Mouse (Mus musculus): ENCODE data around the gene Slc30a6. TPM values are rescaled to one million over a fixed set of nuclear protein-coding genes. Genes with fewer than 3 reads are reported as not detected.
"Not testable (repeated sequence)": the region's sequence is repeated elsewhere in the genome, so short reads cannot be mapped to it uniquely, and the experiment has no call there.

Gene Slc30a6
- total and polyA plus RNA-seq, 2 experiments from 2014 or later: 18.8 to 24.4 TPM

GRCm38 (mm10) chr17:74457972-74458677, 62.7 kb downstream of the Slc30a6 start:
- ATAC-seq (no peak), DNase-seq (no peak)
- WGBS: 80% methylated on average over 10 of the region's 10 CpGs
- H3K4me3 ChIP-seq (ENCODE audit: low read depth, low read length): no peak overlapping the region
- H3K9me3 ChIP-seq (ENCODE audit: low read length): no peaks in the 10 kb centered on the region
- H3K4me2 ChIP-seq (ENCODE audit: low read depth): no peak overlapping the region
- no peaks in the 10 kb centered on the region for H3K4me1 ChIP-seq (ENCODE audit: insufficient read depth)
- no peaks in the 10 kb centered on the region for H3K36me3 ChIP-seq (ENCODE audit: insufficient read depth)
- H3K27ac ChIP-seq (ENCODE audit: low read depth, low read length): no peak overlapping the region
- H3K27me3 ChIP-seq (ENCODE audit: insufficient read depth, low read length): no peaks in the 10 kb centered on the region
- no peak overlapping the region for H3K9ac ChIP-seq
- no peak for TF ChIP-seq CTCF (IDR thresholded peaks at IDR 0.05; ENCODE audit: low read depth)

GRCm38 (mm10) chr17:74458711-74459408, 63.5 kb downstream of the Slc30a6 start, which contains the start of gene Nlrc4:
Gene Nlrc4, minus strand, starts transcription at chr17:74459142.
- no peak for TF ChIP-seq CTCF (IDR thresholded peaks at IDR 0.05; ENCODE audit: low read depth)
- DNase-seq: no peak
- Histone ChIP-seq H3K9ac (no peak within 1 kb of the TSS), H3K9me3 (ENCODE audit: low read length) (no peaks in the 10 kb centered on the region), H3K36me3 (ENCODE audit: insufficient read depth) (no peaks in the 10 kb centered on the region), H3K4me2 (ENCODE audit: low read depth) (no peak within 1 kb of the TSS), H3K4me1 (ENCODE audit: insufficient read depth) (no peaks in the 10 kb centered on the region), H3K27me3 (ENCODE audit: insufficient read depth, low read length) (no peaks in the 10 kb centered on the region), H3K27ac (ENCODE audit: low read depth, low read length) (no peak within 1 kb of the TSS), H3K4me3 (ENCODE audit: low read depth, low read length) (no peak within 1 kb of the TSS)
- WGBS: 58% methylated on average over 8 of the region's 8 CpGs
- no peak for ATAC-seq

- H3K9me3 ChIP-seq (ENCODE audit: low read length): no peaks in the 10 kb centered on the region
- no peak for TF ChIP-seq CTCF (IDR thresholded peaks at IDR 0.05; ENCODE audit: low read depth)
- H3K4me2 ChIP-seq (ENCODE audit: low read depth): no peak overlapping the region
- DNase-seq (no peak), ATAC-seq (no peak)
- H3K4me3 ChIP-seq (ENCODE audit: low read depth, low read length): no peak overlapping the region
- no peaks in the 10 kb centered on the region for H3K27me3 ChIP-seq (ENCODE audit: insufficient read depth, low read length)
- no peak overlapping the region for H3K27ac ChIP-seq (ENCODE audit: low read depth, low read length)
- no peaks in the 10 kb centered on the region for H3K4me1 ChIP-seq (ENCODE audit: insufficient read depth)
- H3K9ac ChIP-seq: no peak overlapping the region
- no peaks in the 10 kb centered on the region for H3K36me3 ChIP-seq (ENCODE audit: insufficient read depth)
Observed at GRCm38 (mm10) chr17:74463510-74463909, 68.1 kb downstream of the Slc30a6 start.

GRCm38 (mm10) chr17:74467981-74468380, 72.6 kb downstream of the Slc30a6 start:
- H3K4me3 ChIP-seq (ENCODE audit: low read depth, low read length); H3K27ac ChIP-seq (ENCODE audit: low read depth, low read length); H3K36me3 ChIP-seq (ENCODE audit: insufficient read depth); H3K27me3 ChIP-seq (ENCODE audit: insufficient read depth, low read length); H3K4me2 ChIP-seq (ENCODE audit: low read depth); ATAC-seq; H3K4me1 ChIP-seq (ENCODE audit: insufficient read depth); H3K9me3 ChIP-seq (ENCODE audit: low read length); DNase-seq; H3K9ac ChIP-seq: not testable (repeated sequence)
- WGBS: 85% methylated on average over 2 of the region's 2 CpGs

- not testable (repeated sequence) for H3K36me3 ChIP-seq (ENCODE audit: insufficient read depth); H3K27me3 ChIP-seq (ENCODE audit: insufficient read depth, low read length); H3K9me3 ChIP-seq (ENCODE audit: low read length); H3K27ac ChIP-seq (ENCODE audit: low read depth, low read length); H3K4me1 ChIP-seq (ENCODE audit: insufficient read depth); H3K4me3 ChIP-seq (ENCODE audit: low read depth, low read length); H3K4me2 ChIP-seq (ENCODE audit: low read depth); H3K9ac ChIP-seq; DNase-seq; ATAC-seq
- 75% methylated on average over 6 of the region's 6 CpGs for WGBS
Observed at GRCm38 (mm10) chr17:74470133-74470532, 74.7 kb downstream of the Slc30a6 start.

Other genes with a start within 250 kb of the Slc30a6 start
- gene Memo1, start 100.1 kb upstream of the Slc30a6 start, total RNA-seq (2014; rRNA removed): 45.7 and 54.2 TPM in 2 replicates
- gene Memo1, start 100.1 kb upstream of the Slc30a6 start, polyA plus RNA-seq (2015; fragmentation: Nextera tagmentation; extraction: Ambion mirVana): 46.3 and 52.9 TPM in 2 replicates
- 86.1 and 109 TPM in 2 replicates for gene Dpy30, start 71.7 kb upstream of the Slc30a6 start, total RNA-seq (2014; rRNA removed)
- gene Dpy30, start 71.7 kb upstream of the Slc30a6 start, polyA plus RNA-seq (2015; fragmentation: Nextera tagmentation; extraction: Ambion mirVana): 225 and 246 TPM in 2 replicates
- 156 and 181 TPM in 2 replicates for gene Spast, start 56.6 kb upstream of the Slc30a6 start, total RNA-seq (2014; rRNA removed)
- gene Spast, start 56.6 kb upstream of the Slc30a6 start, polyA plus RNA-seq (2015; fragmentation: Nextera tagmentation; extraction: Ambion mirVana): 19.7 and 23.2 TPM in 2 replicates
- gene Nlrc4, start 63.5 kb downstream of the Slc30a6 start, total RNA-seq (2014; rRNA removed): 0.15 and 0.19 TPM in 2 replicates
- gene Nlrc4, start 63.5 kb downstream of the Slc30a6 start, polyA plus RNA-seq (2015; fragmentation: Nextera tagmentation; extraction: Ambion mirVana): 0.20 and 0.23 TPM in 2 replicates
- 46.0 and 52.3 TPM in 2 replicates for gene Yipf4, start 93.9 kb downstream of the Slc30a6 start, total RNA-seq (2014; rRNA removed)
- 50.7 and 51.7 TPM in 2 replicates for gene Yipf4, start 93.9 kb downstream of the Slc30a6 start, polyA plus RNA-seq (2015; fragmentation: Nextera tagmentation; extraction: Ambion mirVana)
- 103 and 121 TPM in 2 replicates for gene Birc6, start 132.7 kb downstream of the Slc30a6 start, total RNA-seq (2014; rRNA removed)
- 60.8 and 86.0 TPM in 2 replicates for gene Birc6, start 132.7 kb downstream of the Slc30a6 start, polyA plus RNA-seq (2015; fragmentation: Nextera tagmentation; extraction: Ambion mirVana)

Measured in forebrain, postnatal 0 days (tissue).